Comparison of ENCODE assay signal across 45 mouse cellular contexts in the genomic region with DNA sequence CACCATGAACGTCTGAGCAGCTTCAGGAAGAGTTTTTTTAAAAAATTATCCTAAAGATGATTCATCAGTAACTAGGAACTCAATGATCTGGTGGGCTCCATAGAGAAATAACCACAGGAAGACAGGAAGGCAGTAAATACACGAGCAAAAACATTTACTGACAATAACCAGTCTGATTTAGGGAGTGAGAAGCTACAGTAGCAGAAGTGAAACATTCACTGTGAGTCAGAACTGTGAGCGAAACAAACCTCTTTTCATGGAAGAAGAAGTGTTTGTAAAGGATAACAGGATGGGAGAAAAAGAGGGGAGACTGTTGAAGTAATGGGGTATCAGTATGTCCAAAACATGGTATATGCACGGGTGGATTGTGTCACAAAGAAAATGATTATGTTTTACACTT. TPM values are rescaled to one million over a fixed set of nuclear protein-coding genes. Genes with fewer than 3 reads are reported as not detected.
"Had no signal": no experiment of that assay in that cellular context is flagged by ENCODE, and none has a peak within 500 bp of the region (broad histone marks: within the 10 kb centered on the region; RNA-seq: fewer than 3 reads in every experiment).

No protein-coding gene starts in this region.

- DNase-seq: left cerebral cortex, postnatal 4 days; liver; liver, embryonic 13.5 days; liver, postnatal 0 days; lung, adult 18-20 months; lung, adult 2 months; lung, embryonic 14.5 days; lung, postnatal 10 days; lung, postnatal 36 days; lung, postnatal 4 days; midbrain, embryonic 14.5 days had no signal

- H3K4me1 ChIP-seq: limb, embryonic 13.5 days; limb, embryonic 15.5 days; liver, embryonic 12.5 days; liver, embryonic 13.5 days; liver, embryonic 15.5 days; megakaryocyte, embryonic 14.5 days; midbrain, embryonic 12.5 days; midbrain, embryonic 13.5 days; midbrain, embryonic 15.5 days; neural tube, embryonic 12.5 days; neural tube, embryonic 13.5 days had no signal

- H3K36me3 ChIP-seq: limb, embryonic 10.5 days; limb, embryonic 12.5 days; limb, embryonic 13.5 days; limb, embryonic 15.5 days; liver, embryonic 12.5 days; liver, embryonic 13.5 days; liver, embryonic 15.5 days; lung, embryonic 15.5 days; midbrain, embryonic 10.5 days; midbrain, embryonic 12.5 days; midbrain, embryonic 13.5 days; midbrain, embryonic 15.5 days; neural tube, embryonic 12.5 days; neural tube, embryonic 13.5 days had no signal

- H3K27ac ChIP-seq: limb, embryonic 10.5 days; limb, embryonic 12.5 days; limb, embryonic 13.5 days; limb, embryonic 15.5 days; liver, embryonic 12.5 days; liver, embryonic 13.5 days; liver, embryonic 14.5 days; liver, embryonic 15.5 days; lung, embryonic 15.5 days; macrophage; midbrain, embryonic 10.5 days; midbrain, embryonic 12.5 days; midbrain, embryonic 13.5 days; midbrain, embryonic 15.5 days; neural tube, embryonic 12.5 days; neural tube, embryonic 13.5 days had no signal

- H3K9ac ChIP-seq: limb, embryonic 12.5 days; limb, embryonic 13.5 days; limb, embryonic 15.5 days; liver, embryonic 12.5 days; liver, embryonic 13.5 days; liver, embryonic 14.5 days; liver, embryonic 15.5 days; liver, postnatal 0 days; lung, embryonic 14.5 days; lung, embryonic 15.5 days; midbrain, embryonic 12.5 days; midbrain, embryonic 13.5 days; midbrain, embryonic 15.5 days; neural tube, embryonic 12.5 days; neural tube, embryonic 13.5 days had no signal

- H3K9me3 ChIP-seq: limb, embryonic 10.5 days; limb, embryonic 12.5 days; limb, embryonic 13.5 days; limb, embryonic 15.5 days; liver, embryonic 12.5 days; liver, embryonic 13.5 days; liver, embryonic 15.5 days; lung, embryonic 15.5 days; megakaryocyte, embryonic 14.5 days; midbrain, embryonic 10.5 days; midbrain, embryonic 12.5 days; midbrain, embryonic 13.5 days; midbrain, embryonic 15.5 days; neural tube, embryonic 12.5 days; neural tube, embryonic 13.5 days had no signal

- H3K27me3 ChIP-seq: limb, embryonic 12.5 days; limb, embryonic 13.5 days; limb, embryonic 15.5 days; liver, embryonic 12.5 days; liver, embryonic 13.5 days; liver, embryonic 15.5 days; lung, embryonic 15.5 days; megakaryocyte, embryonic 14.5 days; midbrain, embryonic 12.5 days; midbrain, embryonic 13.5 days; midbrain, embryonic 15.5 days; neural tube, embryonic 12.5 days; neural tube, embryonic 13.5 days had no signal

- H3K4me2 ChIP-seq: limb, embryonic 13.5 days; limb, embryonic 15.5 days; liver, embryonic 11.5 days; liver, embryonic 12.5 days; liver, embryonic 13.5 days; liver, embryonic 15.5 days; lung, embryonic 14.5 days; lung, embryonic 15.5 days; midbrain, embryonic 11.5 days; midbrain, embryonic 12.5 days; midbrain, embryonic 13.5 days; midbrain, embryonic 15.5 days; neural tube, embryonic 12.5 days; neural tube, embryonic 13.5 days had no signal

- H3K4me3 ChIP-seq: limb, embryonic 10.5 days; limb, embryonic 12.5 days; limb, embryonic 13.5 days; limb, embryonic 15.5 days; liver, embryonic 12.5 days; liver, embryonic 13.5 days; liver, embryonic 15.5 days; lung, embryonic 15.5 days; megakaryocyte, embryonic 14.5 days; midbrain, embryonic 10.5 days; midbrain, embryonic 12.5 days; midbrain, embryonic 13.5 days; midbrain, embryonic 15.5 days; myocyte; neural tube, embryonic 12.5 days; neural tube, embryonic 13.5 days had no signal

- ATAC-seq: liver, embryonic 12.5 days; liver, postnatal 0 days; lung, postnatal 0 days; midbrain, embryonic 13.5 days; midbrain, embryonic 15.5 days; midbrain, embryonic 16.5 days had no signal

RNA-seq across cellular contexts. Expression of a gene that starts 3.7 kb away (rescaled TPM):
- total RNA-seq: left cerebral cortex, postnatal 10 days; left cerebral cortex, postnatal 14 days; left cerebral cortex, postnatal 25 days; left cerebral cortex, postnatal 36 days; left cerebral cortex, postnatal 4 days; midbrain, postnatal 0 days had no signal
- polyA plus RNA-seq: limb, embryonic 10.5 days; limb, embryonic 11.5 days; limb, embryonic 12.5 days; limb, embryonic 13.5 days; liver, adult 2 months; liver, embryonic 11.5 days; liver, embryonic 12.5 days; liver, embryonic 13.5 days; lung, embryonic 14.5 days; midbrain, embryonic 10.5 days; midbrain, embryonic 11.5 days; midbrain, embryonic 12.5 days; midbrain, embryonic 13.5 days; midbrain, embryonic 15.5 days; midbrain, embryonic 16.5 days; midbrain, postnatal 0 days; myocyte; neural tube, embryonic 12.5 days; neural tube, embryonic 13.5 days had no signal

RNA-seq across cellular contexts. Expression of a gene that starts 3.7 kb away (rescaled TPM):
- total RNA-seq: left cerebral cortex, postnatal 10 days; left cerebral cortex, postnatal 14 days; left cerebral cortex, postnatal 25 days; left cerebral cortex, postnatal 36 days; left cerebral cortex, postnatal 4 days; megakaryocyte progenitor cell, adult 5-6 weeks; megakaryocyte-erythroid progenitor cell, adult 5-6 weeks; midbrain, postnatal 0 days had no signal
- polyA plus RNA-seq: limb, embryonic 10.5 days; limb, embryonic 11.5 days; limb, embryonic 12.5 days; limb, embryonic 13.5 days; limb, embryonic 14.5 days; limb, embryonic 15.5 days; liver, adult 2 months; liver, embryonic 11.5 days; liver, embryonic 12.5 days; liver, embryonic 14.5 days; liver, embryonic 15.5 days; liver, embryonic 16.5 days; liver, postnatal 0 days; lung, adult 2 months; lung, embryonic 14.5 days; lung, embryonic 15.5 days; lung, embryonic 16.5 days; macrophage; midbrain, embryonic 10.5 days; midbrain, embryonic 11.5 days; midbrain, embryonic 12.5 days; midbrain, embryonic 13.5 days; midbrain, embryonic 14.5 days; midbrain, embryonic 15.5 days; midbrain, embryonic 16.5 days; midbrain, postnatal 0 days; myocyte; neural tube, embryonic 11.5 days; neural tube, embryonic 12.5 days; neural tube, embryonic 13.5 days had no signal

RNA-seq across cellular contexts. Expression of a gene that starts 40.8 kb away (rescaled TPM):
- total RNA-seq: left cerebral cortex, postnatal 10 days; left cerebral cortex, postnatal 14 days; left cerebral cortex, postnatal 25 days; left cerebral cortex, postnatal 36 days; left cerebral cortex, postnatal 4 days had no signal
- polyA plus RNA-seq: limb, embryonic 10.5 days; limb, embryonic 11.5 days; limb, embryonic 12.5 days; limb, embryonic 15.5 days; liver, embryonic 11.5 days; midbrain, embryonic 10.5 days; midbrain, embryonic 11.5 days; midbrain, embryonic 12.5 days; midbrain, embryonic 13.5 days; midbrain, embryonic 14.5 days; midbrain, embryonic 16.5 days; myocyte; neural tube, embryonic 11.5 days; neural tube, embryonic 12.5 days had no signal

RNA-seq across cellular contexts. Expression of a gene that starts 57.6 kb away (rescaled TPM):
- total RNA-seq: left cerebral cortex, postnatal 10 days; left cerebral cortex, postnatal 25 days; left cerebral cortex, postnatal 36 days; left cerebral cortex, postnatal 4 days; midbrain, postnatal 0 days had no signal
- polyA plus RNA-seq: limb, embryonic 10.5 days; limb, embryonic 11.5 days; limb, embryonic 12.5 days; limb, embryonic 15.5 days; liver, embryonic 11.5 days; liver, embryonic 12.5 days; midbrain, embryonic 10.5 days; midbrain, embryonic 11.5 days; midbrain, embryonic 12.5 days; midbrain, embryonic 13.5 days; midbrain, embryonic 14.5 days; midbrain, embryonic 15.5 days; midbrain, embryonic 16.5 days; midbrain, postnatal 0 days; myocyte; neural tube, embryonic 11.5 days; neural tube, embryonic 12.5 days; neural tube, embryonic 13.5 days had no signal
